Mouse (Mus musculus): ENCODE results near the gene Clasp1. TPM values are rescaled to one million over a fixed set of nuclear protein-coding genes. Genes with fewer than 3 reads are reported as not detected.
A peak's percentile ranks its signal among the peaks of the same experiment; 100 is the strongest.

Gene Clasp1
- polyA plus RNA-seq, 1 experiment from 2014 or later, result 61.3 TPM

DNA sequence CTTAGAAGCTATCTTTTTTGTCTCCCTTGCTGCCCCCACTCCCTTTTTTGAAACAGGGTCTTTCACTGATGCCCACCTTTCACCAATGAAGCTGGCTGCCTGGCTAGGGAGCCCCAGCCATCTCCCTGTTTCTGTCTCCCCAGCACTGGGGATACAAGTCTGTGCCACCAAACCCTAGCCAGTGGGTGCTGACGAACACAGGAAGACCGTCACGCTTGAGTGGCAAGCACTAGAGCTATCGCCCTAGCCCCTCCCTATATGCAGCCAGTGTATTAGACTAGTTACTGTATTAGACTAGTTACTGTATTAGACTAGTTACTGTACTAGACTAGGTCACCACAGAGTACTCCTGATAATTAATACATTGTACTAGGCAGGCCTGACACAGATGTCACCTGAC is 66.0 kb downstream of the Clasp1 start:
- H3K9ac ChIP-seq, result no peak overlapping the region
- H3K4me1 ChIP-seq, result peaks cover 43% of the 10 kb centered on the region
- H3K4me3 ChIP-seq, result no peak overlapping the region
- ATAC-seq (ENCODE audit: insufficient number of reproducible peaks, insufficient read depth, low FRiP score, low TSS enrichment, low read depth), result no peak
- no peak overlapping the region for H3K4me2 ChIP-seq
- no peaks in the 10 kb centered on the region for H3K27me3 ChIP-seq
- no peaks in the 10 kb centered on the region for H3K36me3 ChIP-seq
- 86% methylated on average over 4 of the region's 4 CpGs for WGBS
- no peak overlapping the region for H3K27ac ChIP-seq
- no peaks in the 10 kb centered on the region for H3K9me3 ChIP-seq

DNA sequence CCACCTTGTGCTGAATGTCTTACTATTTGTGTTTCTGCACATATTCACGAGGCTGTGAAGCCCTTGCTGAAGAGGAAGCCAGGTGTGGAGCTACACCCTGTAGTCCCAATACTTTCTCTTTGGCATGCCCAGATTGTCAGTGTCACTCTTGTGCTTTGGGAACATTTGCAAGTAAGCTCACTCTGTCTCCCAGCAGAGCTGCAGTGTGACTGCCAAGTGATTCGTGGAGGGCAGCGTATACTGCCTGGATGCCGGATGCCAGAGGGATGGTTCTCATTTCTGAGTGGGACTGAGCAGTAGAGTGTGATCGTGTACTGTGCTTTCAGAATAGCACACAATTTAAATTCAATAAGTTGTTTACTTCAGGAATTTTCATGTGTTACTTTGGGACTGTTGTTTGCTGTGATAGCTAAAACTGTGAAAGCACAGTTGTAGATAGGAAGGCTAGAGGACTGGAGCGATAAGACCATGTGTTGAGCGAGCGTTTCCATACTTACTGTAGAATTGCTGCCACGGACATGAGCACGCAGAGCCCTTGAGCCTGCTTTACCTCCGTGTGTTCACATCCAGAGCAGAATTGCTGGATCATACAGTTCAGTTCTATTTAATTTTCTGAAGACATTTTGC is 68.5 kb downstream of the Clasp1 start:
- ATAC-seq (ENCODE audit: insufficient number of reproducible peaks, insufficient read depth, low FRiP score, low TSS enrichment, low read depth), result no peak
- peaks cover 18% of the 10 kb centered on the region for H3K36me3 ChIP-seq
- peak overlapping the region; percentile 48 for H3K27ac ChIP-seq
- WGBS, result 49% methylated on average over 11 of the region's 11 CpGs
- H3K4me3 ChIP-seq, result peak overlapping the region; percentile 7; the same call in 1 of the 2 replicates
- no peaks in the 10 kb centered on the region for H3K9me3 ChIP-seq
- H3K4me1 ChIP-seq, result peaks cover 48% of the 10 kb centered on the region
- no peaks in the 10 kb centered on the region for H3K27me3 ChIP-seq
- H3K9ac ChIP-seq, result 0 out of 2 replicates have a peak overlapping the region, but pooled peaks have one; percentile 44
- peak overlapping the region; percentile 33 for H3K4me2 ChIP-seq

GRCm38 (mm10) chr1:118457883-118458259 is 69.0 kb downstream of the Clasp1 start:
- H3K4me1 ChIP-seq, result peaks cover 46% of the 10 kb centered on the region
- H3K27me3 ChIP-seq, result no peaks in the 10 kb centered on the region
- no peak overlapping the region for H3K4me3 ChIP-seq
- ATAC-seq (ENCODE audit: insufficient number of reproducible peaks, insufficient read depth, low FRiP score, low TSS enrichment, low read depth), result no peak
- WGBS, result 53% methylated on average over 1 of the region's 1 CpGs
- H3K9me3 ChIP-seq, result no peaks in the 10 kb centered on the region
- H3K27ac ChIP-seq, result peak overlapping the region; percentile 48
- H3K36me3 ChIP-seq, result peaks cover 23% of the 10 kb centered on the region
- peak overlapping the region; percentile 33 for H3K4me2 ChIP-seq
- no peak overlapping the region for H3K9ac ChIP-seq

GRCm38 (mm10) chr1:118458279-118458678 is 69.4 kb downstream of the Clasp1 start:
- H3K4me3 ChIP-seq, result no peak overlapping the region
- ATAC-seq (ENCODE audit: insufficient number of reproducible peaks, insufficient read depth, low FRiP score, low TSS enrichment, low read depth), result no peak
- H3K36me3 ChIP-seq, result peaks cover 25% of the 10 kb centered on the region
- H3K27me3 ChIP-seq, result no peaks in the 10 kb centered on the region
- peak overlapping the region; percentile 77 for H3K4me2 ChIP-seq
- 54% methylated on average over 3 of the region's 3 CpGs for WGBS
- H3K4me1 ChIP-seq, result peaks cover 42% of the 10 kb centered on the region
- no peak overlapping the region for H3K27ac ChIP-seq
- no peak overlapping the region for H3K9ac ChIP-seq
- no peaks in the 10 kb centered on the region for H3K9me3 ChIP-seq

DNA sequence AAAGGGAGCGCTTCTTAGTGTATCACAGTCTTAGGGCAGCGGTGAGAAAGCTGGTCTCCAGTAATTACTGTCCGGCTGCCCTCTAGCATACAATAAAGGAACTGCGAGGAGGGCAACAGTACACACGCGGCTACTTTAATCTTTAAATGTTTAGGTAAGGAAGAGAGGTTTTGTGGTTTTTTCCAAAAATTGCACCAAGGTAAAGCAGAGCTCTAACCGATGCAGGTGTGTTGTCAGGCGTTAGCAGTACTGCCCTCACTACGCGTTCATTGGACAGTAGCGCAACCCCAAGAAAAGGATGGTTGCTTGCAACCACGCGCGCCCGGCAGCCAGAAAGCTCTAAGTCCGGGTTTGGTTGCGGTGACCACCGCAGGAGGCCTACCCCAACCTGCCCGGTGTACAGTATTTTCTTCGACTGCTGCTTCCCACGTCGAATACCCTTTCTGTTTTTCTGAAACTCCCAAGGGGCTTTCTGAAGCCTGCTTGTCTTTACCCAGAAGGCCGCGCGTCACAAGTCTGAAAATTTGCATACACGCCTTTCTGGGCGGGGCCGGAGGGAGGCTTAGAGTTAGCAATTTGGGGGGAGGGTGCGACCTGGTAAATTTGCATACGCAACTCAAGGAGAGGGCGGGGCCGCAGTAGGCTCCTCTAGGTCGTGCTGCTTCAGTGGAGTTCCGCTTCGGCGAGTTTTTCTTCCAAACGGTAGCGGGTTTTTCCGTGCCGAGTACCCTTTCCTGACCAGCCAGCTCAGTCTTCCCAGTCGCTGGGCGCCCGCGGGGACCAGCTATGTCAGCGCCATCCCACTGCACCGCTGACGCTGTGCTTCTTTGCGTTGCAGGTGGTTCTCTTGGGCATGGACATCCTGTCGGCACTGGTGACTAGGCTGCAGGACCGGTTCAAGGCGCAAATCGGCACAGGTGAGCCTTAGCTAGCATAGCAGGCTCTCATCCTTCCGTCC is 70.4 kb downstream of the Clasp1 start:
- Histone ChIP-seq H3K4me2 (peak overlapping the region; percentile 77), H3K9ac (peak overlapping the region; percentile 75), H3K27ac (peak overlapping the region; percentile 96), H3K4me1 (peaks cover 41% of the 10 kb centered on the region), H3K4me3 (peak overlapping the region; percentile 54), H3K9me3 (no peaks in the 10 kb centered on the region), H3K36me3 (peaks cover 34% of the 10 kb centered on the region), H3K27me3 (no peaks in the 10 kb centered on the region)
- peak; percentile 89 for ATAC-seq (ENCODE audit: insufficient number of reproducible peaks, insufficient read depth, low FRiP score, low TSS enrichment, low read depth)
- 1% methylated on average over 53 of the region's 53 CpGs for WGBS

DNA sequence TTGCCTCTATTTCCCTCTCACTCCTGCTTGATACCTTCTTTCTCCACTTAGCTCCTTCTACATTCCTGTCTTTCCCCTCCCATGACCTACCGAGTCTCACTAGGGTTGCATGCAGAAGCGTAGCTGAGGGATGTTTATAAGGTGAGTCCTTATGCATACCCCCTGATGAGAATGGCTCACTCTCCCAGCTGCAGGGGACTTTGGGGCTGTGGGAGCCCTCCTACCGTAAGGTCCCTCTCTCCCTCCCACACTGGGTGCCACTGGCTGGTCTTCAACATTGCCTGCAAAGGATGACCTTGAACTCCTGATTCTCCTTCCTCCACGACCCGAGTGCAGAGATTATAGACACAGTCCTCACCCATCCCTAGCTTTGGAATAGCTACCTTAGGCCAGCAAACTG is 71.9 kb downstream of the Clasp1 start:
- Histone ChIP-seq H3K4me2 (no peak overlapping the region), H3K36me3 (peaks cover 48% of the 10 kb centered on the region), H3K9ac (no peak overlapping the region), H3K4me3 (no peak overlapping the region), H3K27ac (no peak overlapping the region), H3K4me1 (peaks cover 37% of the 10 kb centered on the region), H3K9me3 (peaks cover 6% of the 10 kb centered on the region; the same call in 1 of the 2 replicates), H3K27me3 (no peaks in the 10 kb centered on the region)
- no peak for ATAC-seq (ENCODE audit: insufficient number of reproducible peaks, insufficient read depth, low FRiP score, low TSS enrichment, low read depth)
- WGBS, result 88% methylated on average over 5 of the region's 5 CpGs

DNA sequence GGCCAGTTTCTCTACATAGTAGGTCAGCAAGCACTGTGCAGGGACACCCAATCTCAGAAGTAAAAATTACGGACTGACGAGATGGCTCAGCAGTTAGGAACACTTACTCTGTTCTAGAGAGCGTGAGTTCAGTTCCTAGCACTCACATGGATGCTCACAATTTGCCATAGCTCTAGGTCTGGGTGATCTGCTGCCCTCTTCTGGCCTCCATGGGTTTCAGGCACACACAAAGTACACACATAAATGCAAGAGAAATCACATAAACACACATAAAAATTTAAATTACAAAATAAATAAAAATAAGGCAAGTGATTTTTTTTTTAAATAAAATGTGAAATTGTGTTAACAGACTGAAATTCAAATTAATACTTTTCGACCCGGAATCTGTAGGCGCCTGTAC is 77.2 kb downstream of the Clasp1 start:
- WGBS, result 96% methylated on average over 6 of the region's 6 CpGs
- H3K27me3 ChIP-seq, result no peaks in the 10 kb centered on the region
- no peak overlapping the region for H3K27ac ChIP-seq
- H3K9me3 ChIP-seq, result peaks cover 8% of the 10 kb centered on the region; the same call in 1 of the 2 replicates
- H3K4me3 ChIP-seq, result no peak overlapping the region
- H3K9ac ChIP-seq, result no peak overlapping the region
- ATAC-seq (ENCODE audit: insufficient number of reproducible peaks, insufficient read depth, low FRiP score, low TSS enrichment, low read depth), result no peak
- no peak overlapping the region for H3K4me2 ChIP-seq
- H3K4me1 ChIP-seq, result no peaks in the 10 kb centered on the region
- H3K36me3 ChIP-seq, result peaks cover 89% of the 10 kb centered on the region

GRCm38 (mm10) chr1:118472386-118472785 is 83.5 kb downstream of the Clasp1 start:
- H3K27ac ChIP-seq, result no peak overlapping the region
- H3K4me2 ChIP-seq, result no peak overlapping the region
- WGBS, result 86% methylated on average over 8 of the region's 8 CpGs
- H3K4me1 ChIP-seq, result no peaks in the 10 kb centered on the region
- no peaks in the 10 kb centered on the region for H3K27me3 ChIP-seq
- H3K9me3 ChIP-seq, result no peaks in the 10 kb centered on the region
- H3K36me3 ChIP-seq, result peaks cover 58% of the 10 kb centered on the region
- no peak overlapping the region for H3K9ac ChIP-seq
- no peak for ATAC-seq (ENCODE audit: insufficient number of reproducible peaks, insufficient read depth, low FRiP score, low TSS enrichment, low read depth)
- no peak overlapping the region for H3K4me3 ChIP-seq

DNA sequence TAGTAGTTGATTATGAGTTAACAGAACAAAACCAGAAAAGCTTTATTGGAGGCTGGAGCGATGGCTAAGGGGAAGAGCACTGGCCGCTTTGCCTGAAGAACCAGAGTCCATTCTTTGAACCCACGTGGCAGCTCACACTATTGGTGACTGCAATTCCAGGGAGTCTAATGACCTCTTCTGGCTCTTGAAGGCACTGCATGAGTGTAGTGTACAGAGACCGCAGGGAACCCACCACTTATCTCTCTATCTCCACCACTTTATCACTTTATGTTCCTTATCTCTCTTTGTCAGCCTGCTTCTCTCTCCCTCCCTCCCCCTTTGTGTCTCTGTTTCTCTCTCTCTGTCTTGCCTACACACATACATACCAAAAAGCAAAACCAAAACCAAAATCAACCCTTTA is 88.1 kb downstream of the Clasp1 start:
- Histone ChIP-seq H3K9me3 (no peaks in the 10 kb centered on the region), H3K4me3 (no peak overlapping the region), H3K27me3 (no peaks in the 10 kb centered on the region), H3K36me3 (peaks cover 30% of the 10 kb centered on the region), H3K4me2 (no peak overlapping the region), H3K27ac (no peak overlapping the region), H3K4me1 (no peaks in the 10 kb centered on the region), H3K9ac (no peak overlapping the region)
- WGBS, result 53% methylated on average over 4 of the region's 4 CpGs
- ATAC-seq (ENCODE audit: insufficient number of reproducible peaks, insufficient read depth, low FRiP score, low TSS enrichment, low read depth), result no peak

- ATAC-seq (ENCODE audit: insufficient number of reproducible peaks, insufficient read depth, low FRiP score, low TSS enrichment, low read depth), result no peak
- WGBS, result 77% methylated on average over 4 of the region's 4 CpGs
- Histone ChIP-seq H3K4me2 (no peak overlapping the region), H3K9ac (no peak overlapping the region), H3K27ac (no peak overlapping the region), H3K4me1 (no peaks in the 10 kb centered on the region), H3K9me3 (no peaks in the 10 kb centered on the region), H3K36me3 (peaks cover 11% of the 10 kb centered on the region; the same call in 1 of the 2 replicates), H3K27me3 (no peaks in the 10 kb centered on the region), H3K4me3 (no peak overlapping the region)
Measured at GRCm38 (mm10) chr1:118479246-118479645, 90.4 kb downstream of the Clasp1 start.

DNA sequence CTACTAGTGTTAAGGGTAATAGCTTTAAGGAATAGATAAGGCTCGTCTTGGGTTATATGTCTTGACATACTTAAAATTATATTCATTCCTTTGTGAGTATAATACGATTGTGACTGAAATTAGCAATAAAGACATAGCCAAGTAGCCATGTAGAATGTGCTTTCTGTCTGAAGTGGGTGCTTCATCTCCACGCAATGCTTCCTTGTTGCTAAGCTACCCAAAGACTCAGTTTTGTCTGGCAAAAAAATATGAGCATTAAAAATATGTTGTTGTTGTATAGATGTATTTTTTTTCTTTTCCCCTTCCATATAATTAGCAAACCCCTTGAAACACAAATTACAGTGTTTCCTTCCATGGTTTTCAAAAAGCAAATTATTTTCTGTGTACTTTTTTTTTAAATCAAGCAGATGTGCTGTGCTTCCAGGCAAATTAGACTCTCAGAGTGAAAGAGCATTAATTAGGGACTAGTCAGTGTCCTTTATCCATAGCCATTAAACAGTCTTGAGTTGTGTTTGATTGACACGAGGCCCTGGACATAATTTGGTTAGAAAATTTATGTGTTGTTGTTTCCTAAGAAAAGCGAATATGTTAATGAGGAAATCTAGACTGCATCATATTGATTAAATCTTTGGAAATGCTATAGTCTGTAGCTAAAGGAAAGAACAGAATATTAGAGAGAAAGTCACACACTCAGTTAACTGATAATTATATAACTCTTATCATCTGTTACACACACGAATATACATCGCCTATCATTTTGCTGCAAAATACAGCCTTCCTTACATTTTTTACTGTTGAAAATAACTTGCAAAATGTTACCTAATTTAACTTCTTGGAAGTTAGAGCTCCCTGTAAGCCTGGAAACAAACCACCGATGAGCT is 91.9 kb downstream of the Clasp1 start:
- no peak for ATAC-seq (ENCODE audit: insufficient number of reproducible peaks, insufficient read depth, low FRiP score, low TSS enrichment, low read depth)
- no peaks in the 10 kb centered on the region for H3K4me1 ChIP-seq
- H3K27me3 ChIP-seq, result no peaks in the 10 kb centered on the region
- H3K36me3 ChIP-seq, result peaks cover 11% of the 10 kb centered on the region; the same call in 1 of the 2 replicates
- H3K9me3 ChIP-seq, result no peaks in the 10 kb centered on the region
- no peak overlapping the region for H3K4me3 ChIP-seq
- no peak overlapping the region for H3K27ac ChIP-seq
- WGBS, result 72% methylated on average over 8 of the region's 8 CpGs
- no peak overlapping the region for H3K9ac ChIP-seq
- H3K4me2 ChIP-seq, result no peak overlapping the region
